In genomic region chr13:106510435-106510834, GRCm38 (mm10) we compare ENCODE assay signal across 13 mouse cellular contexts.
"Had no signal": no experiment of that assay in that cellular context is flagged by ENCODE, and none has a peak within 500 bp of the region (broad histone marks: within the 10 kb centered on the region; RNA-seq: fewer than 3 reads in every experiment).

No protein-coding gene starts in this region.

- H3K27ac ChIP-seq: kidney, postnatal 0 days; layer of hippocampus, adult 2 months; liver, embryonic 13.5 days; midbrain, embryonic 15.5 days had no signal

- DNase-seq: kidney, postnatal 25 days; layer of hippocampus, adult 9-11 months; liver, embryonic 13.5 days; lung, adult 2 months; lung, postnatal 14 days; lung, postnatal 4 days; thymus, adult 18-20 months; thymus, postnatal 36 days had no signal

- H3K9me3 ChIP-seq: liver, embryonic 13.5 days; midbrain, embryonic 15.5 days had no signal

- H3K9ac ChIP-seq: liver, embryonic 13.5 days; midbrain, embryonic 15.5 days had no signal

- H3K4me3 ChIP-seq: layer of hippocampus, adult 2 months; liver, embryonic 13.5 days; midbrain, embryonic 15.5 days; myocyte had no signal

- ATAC-seq: midbrain, embryonic 15.5 days had no signal

- H3K4me1 ChIP-seq: liver, embryonic 13.5 days; midbrain, embryonic 15.5 days had no signal

- H3K4me2 ChIP-seq: liver, embryonic 13.5 days; midbrain, embryonic 11.5 days; midbrain, embryonic 15.5 days had no signal

- H3K27me3 ChIP-seq: liver, embryonic 13.5 days; midbrain, embryonic 15.5 days had no signal

- H3K36me3 ChIP-seq: liver, embryonic 13.5 days; midbrain, embryonic 15.5 days had no signal
